Mouse (Mus musculus) liver, embryonic 14.5 days (tissue): Measurements from ENCODE around the gene Krt80. TPM values are rescaled to one million over a fixed set of nuclear protein-coding genes. Genes with fewer than 3 reads are reported as not detected.

ENCODE experiments used
- ATAC-seq: fragments of 200-750 bp; cut with Nextera tagmentation; 2 replicates; pipeline ENCODE4 v1.8.0; 2017; ENCODE audit warnings: moderate number of reproducible peaks, mild to moderate bottlenecking, moderate library complexity; ENCODE audit not compliant: insufficient read depth
- DNase-seq, 3 experiments: peaks; one replicate each; pipeline ENCODE4 v3.0.0-alpha.2; 2012 to 2013; ENCODE audit warnings: low read depth in 3 of 3, low spot score in 3 of 3
- H3K27ac ChIP-seq: fragments of 300-500 bp; sonication (generic); 2 replicates; pipeline ENCODE4 v1.5.1; 2014; ENCODE audit warnings: moderate library complexity, mild to moderate bottlenecking, control low read depth, inconsistent platforms
- H3K27me3 ChIP-seq: fragments of 300-500 bp; sonication (generic); 2 replicates; pipeline ENCODE4 v1.6.1; 2014; ENCODE audit warnings: mild to moderate bottlenecking, low read length, moderate library complexity; ENCODE audit not compliant: control insufficient read depth, insufficient read depth
- H3K36me3 ChIP-seq: fragments of 300-500 bp; sonication (generic); replicated peaks from 2 replicates; pipeline ENCODE4 v1.6.1; 2014; ENCODE audit warnings: low read depth; ENCODE audit not compliant: control insufficient read depth, insufficient read depth
- H3K4me1 ChIP-seq, 2 experiments: fragments of 200-500 bp in 1 of 2; fragments of 300-500 bp in 1 of 2; sonication (generic) in 1 of 2; replicated peaks; 2 replicates each; pipeline ENCODE4 v1.6.1; 2012 to 2014; ENCODE audit warnings: antibody characterized with exemption in 1 of 2, inconsistent platforms in 1 of 2, low read length in 1 of 2; ENCODE audit not compliant: control insufficient read depth in 2 of 2, insufficient read depth in 2 of 2
- H3K4me2 ChIP-seq: fragments of 300-500 bp; sonication (generic); 2 replicates; pipeline ENCODE4 v1.6.1; 2014; ENCODE audit warnings: low read depth, mild to moderate bottlenecking, control low read depth, moderate library complexity
- H3K4me3 ChIP-seq, 2 experiments: fragments of 200-500 bp in 1 of 2; fragments of 300-500 bp in 1 of 2; sonication (generic) in 1 of 2; 2 replicates each; pipeline ENCODE4 v1.5.1; 2012 to 2014; ENCODE audit warnings: low read depth in 2 of 2, low read length in 2 of 2, mild to moderate bottlenecking in 2 of 2, control low read depth in 1 of 2, inconsistent platforms in 1 of 2, moderate library complexity in 1 of 2; ENCODE audit not compliant: insufficient read depth in 1 of 2
- H3K9ac ChIP-seq: fragments of 300-500 bp; sonication (generic); replicated peaks from 2 replicates; pipeline ENCODE4 v1.6.1; 2014; ENCODE audit warnings: mild to moderate bottlenecking, control low read depth, moderate library complexity
- H3K9me3 ChIP-seq: fragments of 300-500 bp; sonication (generic); 2 replicates; pipeline ENCODE4 v1.6.1; 2016; ENCODE audit warnings: low read length, mixed read lengths; ENCODE audit not compliant: control insufficient read depth
- CTCF ChIP-seq: IDR thresholded peaks from 2 replicates; pipeline ENCODE4 v1.5.1; 2016; ENCODE audit warnings: antibody characterized with exemption, low read depth, control low read depth
- EP300 ChIP-seq: IDR thresholded peaks from 2 replicates; pipeline ENCODE4 v1.6.1; 2016; ENCODE audit warnings: antibody characterized with exemption, low read depth
- WGBS: fragments of 180-500 bp; shearing (Covaris S2); extraction: QIAGEN DNeasy Blood & Tissue Kit; methylation state at CpG from one replicate; pipeline ENCODE4 v1.1.7; 2014; ENCODE audit not compliant: insufficient replicate concordance; 5-methylcytosine and 5-hydroxymethylcytosine counted together
- polyA plus RNA-seq, 2 experiments: library from polyadenylated mRNA; depleted of rRNA in 1 of 2; stranded (reverse) in 1 of 2; unstranded in 1 of 2; fragments of >200 nt; fragmentation: Nextera tagmentation in 1 of 2; extraction: Ambion mirVana in 1 of 2; gene quantifications; 2 replicates each; pipeline versions ENCODE4 v1.2.1 to v1.2.3; 2012 to 2014

Gene Krt80
- polyA plus RNA-seq, 2 experiments, result 0.19 to 0.27 TPM

DNA sequence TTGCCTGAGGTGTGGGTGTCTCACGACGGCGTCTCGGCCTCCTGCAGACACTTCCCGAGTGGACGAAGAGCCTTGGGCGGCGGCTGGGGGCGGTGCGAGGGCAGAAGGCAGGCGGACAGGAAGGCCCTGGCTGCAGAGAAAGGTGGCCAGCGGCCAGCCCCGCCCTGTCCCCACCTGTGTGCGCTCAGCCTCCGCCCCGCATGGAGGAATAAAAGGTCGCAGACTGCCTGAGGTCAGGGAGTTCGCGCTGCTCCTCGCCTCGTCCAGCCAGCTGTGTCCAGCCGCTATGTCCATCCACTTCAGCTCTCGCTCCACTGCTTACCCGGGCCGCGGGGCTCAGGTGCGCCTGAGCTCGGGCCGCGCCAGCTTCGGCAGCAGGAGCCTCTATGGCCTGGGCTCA lies 42.2 kb upstream of the Krt80 start:
- TF ChIP-seq EP300 (no peak), CTCF (no peak)
- ATAC-seq, result no peak
- no peak overlapping the region for H3K4me2 ChIP-seq

DNA sequence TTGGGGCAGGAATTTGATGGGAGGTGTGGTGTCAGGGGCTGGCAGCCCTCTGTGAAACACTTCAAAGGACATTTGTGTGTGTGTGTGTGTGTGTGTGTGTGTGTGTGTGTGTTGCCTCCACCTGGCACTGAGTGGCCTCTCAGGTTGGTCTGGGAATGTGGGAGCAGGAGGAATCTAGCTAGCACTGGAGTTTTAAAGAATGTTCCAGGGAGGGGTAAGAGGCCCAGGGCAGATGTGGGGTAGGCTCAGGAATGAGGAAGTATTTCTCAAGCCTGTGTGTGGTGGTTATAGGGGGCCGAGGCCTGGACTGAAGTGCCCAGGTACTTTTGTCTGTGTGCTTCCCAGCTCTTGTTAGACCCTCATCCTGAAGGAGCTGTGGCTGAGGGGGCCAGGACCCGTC lies 40.8 kb upstream of the Krt80 start, which contains the start of gene Krt7:
TSS of gene Krt7 (plus strand) at position 269 of the 400 bp plus-strand sequence.
- H3K4me3 ChIP-seq, result no peak within 1 kb of the TSS
- ATAC-seq, result no peak
- no peak within 1 kb of the TSS for H3K27ac ChIP-seq
- H3K9me3 ChIP-seq, result no peaks in the 10 kb centered on the region
- 5% methylated on average over 2 of the region's 2 CpGs for WGBS
- no peak within 1 kb of the TSS for H3K4me2 ChIP-seq
- H3K27me3 ChIP-seq, result no peaks in the 10 kb centered on the region; the same call in 1 of the 2 replicates
- no peaks in the 10 kb centered on the region for H3K36me3 ChIP-seq
- DNase-seq, result no peak
- H3K9ac ChIP-seq, result no peak within 1 kb of the TSS
- TF ChIP-seq CTCF, result no peak
- no peak for TF ChIP-seq EP300
- H3K4me1 ChIP-seq, result 0 out of 4 replicates have a peak, but pooled peaks cover 0 to 2% of the 10 kb centered on the region in 2 experiments

More for the DNA sequence above, 42.2 kb upstream of the Krt80 start:
- 0 out of 4 replicates have a peak, but pooled peaks cover 0 to 2% of the 10 kb centered on the region in 2 experiments for H3K4me1 ChIP-seq
- no peaks in the 10 kb centered on the region for H3K9me3 ChIP-seq
- H3K27ac ChIP-seq, result no peak overlapping the region
- H3K36me3 ChIP-seq, result no peaks in the 10 kb centered on the region
- no peak overlapping the region for H3K9ac ChIP-seq
- no peak for DNase-seq
- WGBS, result 34% methylated on average over 31 of the region's 31 CpGs
- H3K27me3 ChIP-seq, result no peaks in the 10 kb centered on the region; the same call in 1 of the 2 replicates
- H3K4me3 ChIP-seq, result no peak overlapping the region

DNA sequence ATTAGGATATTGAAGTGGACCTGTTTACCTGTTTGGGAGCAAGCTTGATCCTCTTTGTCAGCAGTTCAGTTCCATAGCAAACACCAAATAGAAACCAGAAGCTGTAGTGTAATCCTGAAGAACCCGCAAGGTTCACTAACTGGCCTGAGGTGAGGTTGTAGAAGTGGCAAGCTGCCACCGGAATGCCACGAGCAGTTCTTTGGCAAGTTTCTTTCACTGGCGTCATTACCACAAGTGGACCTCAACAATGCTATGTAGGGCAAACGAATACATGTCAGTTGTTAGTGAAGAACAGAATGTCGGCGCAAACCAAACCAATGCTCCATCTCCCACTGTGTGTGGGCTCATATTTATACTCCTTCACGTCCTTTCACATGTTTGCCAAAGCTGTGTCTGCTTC lies 28.3 kb upstream of the Krt80 start:
- ATAC-seq, result no peak

DNA sequence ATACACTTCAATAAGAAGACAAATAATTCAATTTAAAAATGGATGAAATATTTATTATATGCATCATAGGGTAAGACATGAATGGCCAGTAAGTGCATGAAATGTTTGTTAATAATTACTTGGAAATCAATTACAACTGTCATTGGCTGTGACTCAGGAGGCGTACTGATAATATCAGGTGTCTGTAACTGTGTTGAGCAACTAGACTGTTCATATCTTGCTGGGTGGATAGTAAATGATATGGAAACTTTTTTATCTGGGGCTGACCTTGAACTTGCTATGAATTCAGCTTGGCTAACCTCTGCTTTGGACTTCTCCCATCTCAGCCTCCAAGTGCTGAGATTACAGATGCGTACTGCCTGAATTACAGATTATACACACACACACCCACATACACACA lies 27.7 kb upstream of the Krt80 start:
- H3K27me3 ChIP-seq, result no peaks in the 10 kb centered on the region
- no peak for DNase-seq
- no peak for TF ChIP-seq EP300
- TF ChIP-seq CTCF, result no peak
- 50% methylated on average over 2 of the region's 2 CpGs for WGBS
- H3K36me3 ChIP-seq, result no peaks in the 10 kb centered on the region
- ATAC-seq, result no peak
- no peak overlapping the region for H3K9ac ChIP-seq
- H3K4me1 ChIP-seq, result no peaks in the 10 kb centered on the region
- no peak overlapping the region for H3K4me3 ChIP-seq
- no peak overlapping the region for H3K27ac ChIP-seq
- H3K4me2 ChIP-seq, result no peak overlapping the region
- no peaks in the 10 kb centered on the region for H3K9me3 ChIP-seq

More for the DNA sequence above, 28.3 kb upstream of the Krt80 start:
- Histone ChIP-seq H3K4me2 (no peak overlapping the region), H3K9me3 (no peaks in the 10 kb centered on the region), H3K4me3 (no peak overlapping the region), H3K27ac (no peak overlapping the region), H3K4me1 (no peaks in the 10 kb centered on the region), H3K9ac (no peak overlapping the region), H3K27me3 (no peaks in the 10 kb centered on the region), H3K36me3 (no peaks in the 10 kb centered on the region)
- TF ChIP-seq CTCF (no peak), EP300 (no peak)
- WGBS, result 59% methylated on average over 8 of the region's 8 CpGs
- no peak for DNase-seq

DNA sequence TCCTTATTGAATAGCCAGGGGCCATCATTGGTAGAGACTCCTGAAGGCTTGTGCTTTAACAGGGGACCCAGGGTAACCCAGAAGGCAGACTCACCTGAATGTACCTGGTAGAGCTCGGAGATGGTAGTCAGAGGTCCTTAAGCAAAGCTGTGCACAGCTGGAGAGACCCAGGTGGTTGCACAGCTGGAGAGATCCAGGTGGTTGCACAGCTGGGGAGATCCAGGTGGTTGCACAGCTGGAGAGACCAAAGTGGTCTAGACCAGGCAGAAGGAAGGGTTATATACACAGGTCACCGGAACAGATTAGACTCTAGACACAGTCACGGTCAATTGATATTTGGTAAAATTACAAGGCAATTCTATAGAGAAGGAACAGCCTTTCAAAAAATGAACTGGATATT lies 27.0 kb upstream of the Krt80 start:
- H3K9me3 ChIP-seq, result no peaks in the 10 kb centered on the region
- ATAC-seq, result no peak
- H3K4me3 ChIP-seq, result no peak overlapping the region
- no peaks in the 10 kb centered on the region for H3K4me1 ChIP-seq
- DNase-seq, result no peak
- H3K27ac ChIP-seq, result no peak overlapping the region
- H3K9ac ChIP-seq, result no peak overlapping the region
- TF ChIP-seq EP300, result no peak
- no peak for TF ChIP-seq CTCF
- WGBS, result 79% methylated on average over 3 of the region's 3 CpGs
- H3K4me2 ChIP-seq, result no peak overlapping the region
- no peaks in the 10 kb centered on the region for H3K27me3 ChIP-seq
- no peaks in the 10 kb centered on the region for H3K36me3 ChIP-seq

DNA sequence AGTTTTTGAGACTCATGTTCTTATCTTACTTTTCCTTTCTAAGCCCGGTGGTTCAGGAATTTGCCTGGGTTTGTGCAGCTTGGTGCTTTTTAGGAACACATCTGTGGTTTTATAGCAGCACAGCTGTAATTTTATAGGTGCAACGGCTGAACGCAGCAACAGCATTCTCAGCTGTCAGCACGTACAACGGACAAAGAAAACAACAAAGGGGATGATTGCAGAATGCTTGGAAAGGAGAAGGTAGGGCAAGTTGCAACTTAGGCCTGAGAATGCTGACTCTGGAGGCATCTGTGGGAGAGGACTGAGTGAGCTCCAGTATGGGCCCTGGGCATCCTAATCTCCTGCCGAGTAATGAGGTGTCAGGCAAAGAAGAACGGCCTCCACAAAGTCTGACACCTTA lies 26.5 kb upstream of the Krt80 start:
- DNase-seq, result no peak
- no peak overlapping the region for H3K4me2 ChIP-seq
- H3K9ac ChIP-seq, result no peak overlapping the region
- no peak overlapping the region for H3K4me3 ChIP-seq
- no peaks in the 10 kb centered on the region for H3K27me3 ChIP-seq
- no peaks in the 10 kb centered on the region for H3K4me1 ChIP-seq
- TF ChIP-seq CTCF (no peak), EP300 (no peak)
- WGBS, result 49% methylated on average over 7 of the region's 7 CpGs
- H3K36me3 ChIP-seq, result no peaks in the 10 kb centered on the region
- H3K9me3 ChIP-seq, result no peaks in the 10 kb centered on the region
- no peak for ATAC-seq
- H3K27ac ChIP-seq, result no peak overlapping the region
